Mouse (Mus musculus) adrenal gland, postnatal 4 days (tissue): ENCODE data around the gene Lpcat1. TPM values are rescaled to one million over a fixed set of nuclear protein-coding genes. Genes with fewer than 3 reads are reported as not detected.

Experiments
- DNase-seq, 2 experiments: peaks; one replicate each; pipeline ENCODE4 v3.0.0; 2021 to 2022; ENCODE audit warnings: low spot score in 2 of 2, mixed read lengths in 2 of 2
- long read RNA-seq, 2 experiments: library from polyadenylated mRNA; stranded (forward); transcript quantifications; one replicate each; pipeline ENCODE4 v2.0.0; 2021
- total RNA-seq, 2 experiments: library from RNA; stranded (reverse); gene quantifications; 2 replicates each; pipeline ENCODE4 v1.2.3; 2021

The Lpcat1 gene
- total RNA-seq = 10 to 100 TPM; 34.8 to 35.5 TPM
- long read RNA-seq, experiment 1, transcript Lpcat1-201 (14 exons, 3,675 nt) = major isoform, 22 of 25 reads
- long read RNA-seq, experiment 1, partial matches to known transcripts = 1 of 25 reads
- long read RNA-seq, experiment 1, other reads (novel, unspliced or antisense) = 1 of 25 reads
- long read RNA-seq, experiment 2, transcript Lpcat1-201 (14 exons, 3,675 nt) = major isoform, 39 of 50 reads
- long read RNA-seq, experiment 2, partial matches to known transcripts = 2 of 50 reads
- long read RNA-seq, experiment 2, other reads (novel, unspliced or antisense) = 6 of 50 reads

GRCm38 (mm10) chr13:73467034-73467420 lies at the start of gene Lpcat1:
Gene Lpcat1, plus strand, starts transcription at chr13:73467197.
- peak; percentile 65 to 78 for DNase-seq

DNA sequence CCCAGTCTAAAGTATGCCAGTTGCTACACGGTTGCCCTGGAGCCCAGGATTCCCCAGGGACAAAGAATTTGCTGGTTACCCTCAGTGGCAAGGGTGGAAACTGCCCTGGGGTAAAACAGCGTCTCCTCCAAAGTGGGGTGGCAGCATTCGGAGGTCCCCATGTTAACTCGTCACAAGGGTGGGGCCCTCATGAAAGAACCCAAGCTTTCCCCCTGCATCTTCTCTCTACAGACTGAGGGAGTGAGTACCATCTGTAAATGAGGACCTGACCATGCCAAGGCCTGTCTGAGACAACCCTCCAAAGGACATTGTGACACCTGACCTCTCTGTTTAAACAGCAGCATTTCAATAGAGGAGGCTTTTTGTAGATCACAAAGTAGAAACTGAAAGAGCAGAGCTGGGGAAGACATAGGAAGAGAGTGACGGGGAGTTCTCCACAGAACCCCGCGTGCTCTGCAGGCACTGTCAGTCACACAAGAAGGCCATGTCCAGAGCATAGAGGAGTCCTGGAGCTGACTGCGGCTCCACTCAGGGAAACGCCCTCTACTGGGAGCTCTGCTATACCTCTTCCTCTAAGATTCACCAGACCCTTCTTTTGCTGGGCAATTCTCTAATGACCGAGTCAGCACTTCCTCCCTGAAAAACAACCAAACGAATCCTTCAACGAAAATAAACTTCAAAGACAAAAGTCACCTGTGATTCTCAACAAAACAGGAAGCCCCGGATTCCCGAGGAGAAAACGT lies 49.3 kb upstream of the Lpcat1 start:
- DNase-seq = no peak

DNA sequence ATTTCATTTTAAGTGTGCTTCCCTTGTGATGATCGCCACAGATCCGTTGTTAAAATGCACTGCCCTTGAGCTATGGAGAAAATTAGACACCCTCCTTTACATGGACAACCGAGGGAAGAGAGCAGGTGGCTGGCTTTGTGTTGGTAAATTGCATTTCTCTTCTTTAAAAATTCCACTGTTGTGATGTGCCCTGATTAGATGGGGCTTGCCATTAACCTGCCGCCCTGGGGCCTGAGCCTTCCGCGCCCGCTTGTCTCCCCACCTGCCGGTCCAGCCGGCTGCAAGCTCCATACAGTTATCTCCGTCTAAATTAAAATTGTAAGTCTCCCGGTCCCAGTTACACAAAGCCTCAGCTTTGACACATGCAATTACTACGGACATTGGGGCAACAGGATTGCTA lies 48.7 kb upstream of the Lpcat1 start:
- no peak for DNase-seq

DNA sequence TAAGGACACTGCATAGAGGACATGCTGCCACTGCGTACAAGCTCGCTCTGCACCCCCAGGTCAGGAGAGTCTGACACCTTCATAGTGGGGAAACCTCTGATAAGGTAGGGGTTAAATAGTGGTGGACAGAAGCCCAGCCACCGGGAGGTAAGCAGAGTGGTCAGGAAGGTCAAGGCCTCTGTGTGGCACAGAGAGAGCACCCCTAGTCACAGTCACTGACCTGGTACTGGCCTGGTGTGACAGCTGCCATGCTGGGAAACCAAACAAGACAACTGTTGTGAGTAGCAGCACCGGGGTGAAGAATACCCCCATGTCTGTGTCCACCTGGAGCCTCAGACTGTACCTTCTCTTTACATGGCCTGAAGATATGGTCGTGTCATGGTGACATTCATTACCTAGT lies 47.8 kb upstream of the Lpcat1 start:
- no peak for DNase-seq

DNA sequence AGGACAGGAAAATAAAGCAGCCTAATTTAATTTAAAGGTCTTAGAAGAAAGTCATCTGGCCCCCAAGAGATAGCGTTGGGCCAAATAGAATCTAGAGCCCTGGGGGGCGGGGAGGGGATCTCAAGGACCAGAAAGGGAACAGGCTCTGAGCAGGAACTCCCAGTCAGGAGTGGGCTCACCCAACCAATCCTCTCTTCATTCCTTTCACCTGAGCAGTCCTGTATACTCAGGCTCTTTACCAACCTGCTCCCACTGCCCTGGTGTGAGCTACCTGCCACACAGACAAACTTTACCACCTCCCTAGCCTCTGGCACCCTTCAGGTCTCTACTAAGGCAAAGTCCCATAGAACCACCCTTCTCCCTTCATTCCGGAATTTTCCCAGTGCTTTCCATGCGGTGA lies 44.0 kb upstream of the Lpcat1 start:
- no peak for DNase-seq

DNA sequence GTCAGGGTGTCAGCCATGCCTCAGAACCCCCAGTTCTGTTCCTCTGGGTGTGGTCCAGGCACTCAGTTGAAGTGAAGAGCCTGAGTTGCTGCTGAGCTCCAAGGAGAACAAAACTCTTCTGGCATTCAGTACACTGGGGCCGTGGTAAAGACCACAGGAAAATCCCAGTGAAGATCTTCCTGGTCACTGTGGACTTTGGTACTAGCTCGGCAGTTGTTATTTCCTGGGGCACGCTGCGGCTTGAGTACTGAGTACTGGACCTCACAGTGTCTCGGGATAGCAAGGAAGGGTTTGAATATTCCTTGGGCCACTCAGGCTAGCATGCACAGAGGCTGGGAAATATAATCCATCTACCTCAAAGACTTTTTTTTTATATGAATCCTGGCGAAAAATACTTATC lies 42.0 kb upstream of the Lpcat1 start:
- DNase-seq = no peak

DNA sequence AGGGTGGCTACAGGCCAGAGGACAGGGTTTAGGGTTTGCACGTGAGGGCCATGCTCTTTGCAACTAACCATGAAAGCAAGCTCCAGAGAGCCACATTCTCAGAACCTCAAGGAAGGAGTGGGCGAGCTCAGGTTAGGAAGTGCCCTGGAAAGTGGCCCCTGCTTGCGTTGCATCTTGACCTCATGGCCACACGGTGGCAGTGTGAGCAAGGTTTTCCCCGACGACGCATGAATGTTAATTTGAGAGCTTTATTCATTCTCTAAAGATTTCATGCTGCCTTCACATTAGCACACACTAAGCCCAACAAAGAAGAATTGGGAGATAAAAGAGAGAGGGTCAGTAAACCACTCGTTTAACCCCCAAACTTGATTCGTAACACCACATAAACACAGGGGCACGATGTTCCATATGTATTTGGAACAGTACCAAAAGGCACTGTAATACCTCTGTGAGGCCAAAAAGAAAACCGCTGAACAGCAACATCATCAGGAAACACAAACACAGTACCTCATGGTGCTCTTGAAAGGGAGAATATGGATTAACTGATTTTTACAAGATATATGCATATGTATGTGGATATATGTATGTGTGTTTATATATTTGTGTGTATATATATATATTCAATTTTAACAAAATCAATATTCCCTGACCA lies 41.0 kb upstream of the Lpcat1 start:
- DNase-seq = peak in 1 of 2 experiments; percentile 15

- no peak for DNase-seq
These were observed 40.4 kb upstream of the Lpcat1 start for GRCm38 (mm10) chr13:73426587-73426986.

GRCm38 (mm10) chr13:73429605-73430321 lies 37.2 kb upstream of the Lpcat1 start:
- no peak for DNase-seq

GRCm38 (mm10) chr13:73432466-73433149 lies 34.4 kb upstream of the Lpcat1 start:
- no peak for DNase-seq

- DNase-seq = no peak
These were observed 33.1 kb upstream of the Lpcat1 start for GRCm38 (mm10) chr13:73433681-73434535.

DNA sequence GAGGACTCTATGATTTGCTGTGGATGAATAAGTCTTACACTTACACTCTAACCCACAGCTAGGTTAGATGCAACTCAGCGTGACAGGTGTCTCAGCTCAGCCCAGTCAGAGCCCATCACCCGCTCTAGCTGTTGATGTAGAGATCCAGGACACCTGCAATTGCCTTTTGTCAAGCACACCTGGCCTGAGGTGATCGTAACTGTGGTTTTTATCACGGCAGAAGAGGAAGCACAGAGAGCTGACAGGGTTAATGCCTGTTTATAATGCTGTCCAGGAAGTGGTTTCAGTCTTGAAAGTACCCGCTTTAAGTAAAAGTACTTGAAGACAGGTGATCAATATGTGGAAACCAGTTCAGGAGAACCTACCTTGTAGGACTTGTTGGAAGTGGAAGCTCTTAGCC lies 32.3 kb upstream of the Lpcat1 start:
- no peak for DNase-seq

DNA sequence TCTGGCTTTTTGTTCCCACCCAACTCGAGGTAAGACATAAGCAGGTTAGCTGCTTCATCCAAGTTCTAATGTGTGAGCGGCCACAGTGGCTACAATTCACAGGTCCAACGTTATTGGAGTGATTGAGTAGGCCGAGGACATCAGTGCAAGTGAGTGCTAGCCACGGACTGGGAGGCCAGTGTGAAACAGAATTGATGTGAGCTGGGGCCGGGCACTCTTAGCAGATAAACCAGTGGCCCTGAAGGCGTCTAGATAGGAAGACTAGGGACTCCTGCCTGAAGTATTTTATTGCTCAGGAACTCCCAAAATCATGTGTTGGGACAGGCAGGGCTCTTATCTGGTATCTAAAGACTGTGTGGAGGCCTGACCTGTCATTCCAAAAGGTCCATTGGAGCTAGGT lies 31.3 kb upstream of the Lpcat1 start:
- DNase-seq = no peak

DNA sequence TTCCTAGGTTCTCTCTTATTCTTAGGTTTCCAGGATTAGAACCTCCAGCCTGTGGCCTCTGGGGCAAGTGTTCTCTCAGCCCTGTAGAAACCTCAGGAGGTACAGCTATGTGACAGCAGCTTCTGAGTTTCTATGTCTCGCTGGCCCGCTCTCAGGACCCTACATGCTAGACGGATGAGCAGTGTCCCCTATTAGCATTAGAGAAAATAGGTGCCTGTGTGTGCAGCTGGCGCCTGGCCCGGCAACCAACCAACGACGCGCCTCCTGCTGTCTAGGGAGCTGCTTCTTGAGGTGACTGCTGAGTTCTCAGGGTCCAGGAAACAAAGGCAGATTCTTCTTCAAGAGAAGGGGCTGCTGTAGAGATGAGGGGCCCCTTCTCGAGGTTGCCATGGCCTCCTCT lies 27.9 kb upstream of the Lpcat1 start:
- DNase-seq = no peak

GRCm38 (mm10) chr13:73441032-73441431 lies 26.0 kb upstream of the Lpcat1 start:
- DNase-seq = no peak

GRCm38 (mm10) chr13:73441686-73442085 lies 25.3 kb upstream of the Lpcat1 start:
- DNase-seq = no peak

- no peak for DNase-seq
These were observed 24.6 kb upstream of the Lpcat1 start for GRCm38 (mm10) chr13:73442431-73442830.

- no peak for DNase-seq
These were observed 23.7 kb upstream of the Lpcat1 start for GRCm38 (mm10) chr13:73443093-73443821.

GRCm38 (mm10) chr13:73445087-73445486 lies 21.9 kb upstream of the Lpcat1 start:
- DNase-seq = no peak
